Mouse (Mus musculus) thymus, postnatal 25 days (tissue): ENCODE measurements around the gene Zfp873.
"Not testable (repeated sequence)": the region's sequence is repeated elsewhere in the genome, so short reads cannot be mapped to it uniquely, and the experiment has no call there.

Experiments used
- DNase-seq: peaks from one replicate; pipeline ENCODE4 v3.0.0; 2022

The Zfp873 gene

GRCm38 (mm10) chr10:82047597-82048459, at the start of gene Zfp873:
Zfp873 (plus strand) TSS chr10:82048123.
- DNase-seq = peak; percentile 93

- DNase-seq = not testable (repeated sequence)
Observed at GRCm38 (mm10) chr10:82003209-82003608, 44.7 kb upstream of the Zfp873 start.

GRCm38 (mm10) chr10:82004822-82005221, 43.1 kb upstream of the Zfp873 start:
- peak; percentile 69 for DNase-seq

GRCm38 (mm10) chr10:82042191-82042590, 5.7 kb upstream of the Zfp873 start:
- no peak for DNase-seq

- no peak for DNase-seq
Observed at GRCm38 (mm10) chr10:82046603-82047002, 1.3 kb upstream of the Zfp873 start.

- not testable (repeated sequence) for DNase-seq
Observed at GRCm38 (mm10) chr10:82048460-82048804, 509 bp downstream of the Zfp873 start.

- peak; percentile 51 for DNase-seq
Observed at GRCm38 (mm10) chr10:82082728-82083621, 35.1 kb downstream of the Zfp873 start, which contains the start of gene BC024063. BC024063 (plus strand) TSS chr10:82083353.

- DNase-seq = not testable (repeated sequence)
Observed at GRCm38 (mm10) chr10:82083622-82083971, 35.7 kb downstream of the Zfp873 start.
